Mouse (Mus musculus): ENCODE measurements around the gene Kat7. TPM values are rescaled to one million over a fixed set of nuclear protein-coding genes. Genes with fewer than 3 reads are reported as not detected.

Gene Kat7
- polyA plus RNA-seq, 1 experiment from 2014 or later, result 43.3 TPM

DNA sequence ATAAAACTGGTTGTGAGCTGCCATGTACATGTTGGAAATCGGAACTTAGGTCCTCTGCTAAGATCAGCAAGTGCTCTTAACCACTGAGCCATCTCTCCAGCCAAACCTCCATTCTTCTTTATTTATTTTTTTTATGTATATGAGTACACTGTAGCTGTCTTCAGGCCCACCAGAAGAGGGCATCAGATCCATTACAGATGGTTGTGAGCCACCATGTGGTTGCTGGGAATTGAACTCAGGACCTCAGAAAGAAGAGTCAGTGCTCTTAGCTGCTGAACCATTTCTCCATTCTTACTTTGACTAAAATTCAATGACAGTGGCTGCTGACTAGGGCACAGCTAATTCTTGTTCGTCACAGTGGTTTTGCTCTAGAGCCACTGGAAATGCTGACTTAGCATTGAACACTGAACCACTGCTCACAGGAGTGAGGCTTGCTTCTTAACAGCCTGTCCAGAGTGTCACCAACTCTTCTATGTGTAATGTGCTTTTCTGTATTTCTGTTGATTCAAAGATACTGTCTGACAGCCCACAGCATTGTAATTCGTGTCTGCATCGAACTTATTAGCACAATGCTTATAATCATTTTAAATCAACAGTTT is 30.9 kb downstream of the Kat7 start:
- H3K36me3 ChIP-seq, result peaks cover 93% of the 10 kb centered on the region
- no peak overlapping the region for H3K4me3 ChIP-seq
- no peak overlapping the region for H3K27ac ChIP-seq
- H3K4me2 ChIP-seq, result no peak overlapping the region
- H3K9me3 ChIP-seq (replicated peaks), result no peaks in the 10 kb centered on the region
- WGBS, result 94% methylated on average over 4 of the region's 4 CpGs
- H3K9ac ChIP-seq, result no peak overlapping the region
- ATAC-seq (replicated peaks; ENCODE audit: insufficient number of reproducible peaks, insufficient read depth, low FRiP score, low read depth), result no peak
- H3K4me1 ChIP-seq (replicated peaks), result 0 out of 2 replicates have a peak, but pooled peaks cover 2% of the 10 kb centered on the region
- no peaks in the 10 kb centered on the region for H3K27me3 ChIP-seq

DNA sequence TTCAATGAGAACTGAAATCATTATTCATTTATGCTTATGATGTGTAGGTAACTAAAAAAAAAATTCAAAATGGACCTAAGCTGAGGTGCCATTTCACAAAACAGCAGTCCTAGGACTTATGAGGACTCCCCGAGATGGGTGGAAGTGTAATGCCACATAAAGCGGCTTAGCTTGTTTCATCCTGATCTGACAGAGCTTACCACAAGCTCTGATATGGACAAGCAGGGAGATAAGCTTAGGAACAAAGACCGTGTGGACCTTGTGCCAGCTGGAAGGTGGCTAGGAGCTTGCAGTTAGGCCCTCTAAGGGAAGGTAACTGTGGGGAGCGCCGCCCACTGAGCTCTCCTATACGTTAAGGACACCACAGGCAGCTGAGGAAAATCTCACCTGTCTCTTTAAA is 34.0 kb downstream of the Kat7 start:
- Histone ChIP-seq H3K27ac (no peak overlapping the region), H3K9me3 (replicated peaks) (no peaks in the 10 kb centered on the region), H3K4me3 (no peak overlapping the region), H3K36me3 (peaks cover 97% of the 10 kb centered on the region), H3K4me1 (replicated peaks) (no peaks in the 10 kb centered on the region), H3K4me2 (no peak overlapping the region), H3K9ac (no peak overlapping the region), H3K27me3 (no peaks in the 10 kb centered on the region)
- ATAC-seq (replicated peaks; ENCODE audit: insufficient number of reproducible peaks, insufficient read depth, low FRiP score, low read depth), result no peak
- 85% methylated on average over 6 of the region's 6 CpGs for WGBS

DNA sequence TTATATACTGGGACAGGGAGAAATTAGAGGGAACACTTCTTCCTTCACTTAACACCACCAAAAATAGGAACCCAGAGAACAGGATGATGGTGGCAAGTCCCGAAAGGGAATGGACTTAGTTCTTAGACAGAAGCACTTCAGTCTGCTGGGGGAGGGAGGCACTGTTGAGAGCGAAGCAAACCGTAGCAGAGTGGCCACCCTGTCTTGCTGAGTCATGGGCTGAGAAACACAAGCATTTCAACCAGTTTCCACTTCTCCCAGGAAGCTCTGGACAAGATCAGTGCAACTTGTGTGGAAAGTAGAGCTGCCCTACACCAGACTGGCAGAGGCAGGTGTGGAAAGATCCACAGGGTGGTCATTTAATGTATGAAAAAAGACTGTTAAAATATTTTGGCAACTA is 35.4 kb downstream of the Kat7 start:
- Histone ChIP-seq H3K4me1 (replicated peaks) (no peaks in the 10 kb centered on the region), H3K27ac (no peak overlapping the region), H3K4me2 (no peak overlapping the region), H3K27me3 (no peaks in the 10 kb centered on the region), H3K36me3 (peaks cover 90% of the 10 kb centered on the region), H3K9me3 (replicated peaks) (no peaks in the 10 kb centered on the region), H3K4me3 (no peak overlapping the region), H3K9ac (no peak overlapping the region)
- no peak for ATAC-seq (replicated peaks; ENCODE audit: insufficient number of reproducible peaks, insufficient read depth, low FRiP score, low read depth)
- WGBS, result 59% methylated on average over 3 of the region's 3 CpGs

DNA sequence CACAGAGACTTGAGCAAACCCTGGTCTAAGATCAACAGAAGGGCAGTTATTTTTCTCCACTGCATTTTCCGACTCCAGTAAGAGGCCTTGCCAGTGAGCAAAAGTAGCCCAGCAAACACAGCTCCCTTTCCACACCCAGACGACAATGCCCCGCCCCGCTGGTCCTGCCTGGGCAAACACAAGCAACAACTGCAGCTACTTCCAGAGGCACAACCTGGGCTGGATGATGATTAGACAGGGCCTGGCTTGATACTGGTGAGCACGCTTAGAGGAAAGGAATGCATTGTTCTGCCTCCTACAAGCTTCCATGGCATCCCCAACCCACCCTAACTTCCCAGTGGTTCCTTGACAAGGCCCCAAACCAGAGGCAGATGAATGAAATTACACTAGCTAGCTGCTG is 36.4 kb downstream of the Kat7 start:
- Histone ChIP-seq H3K9me3 (replicated peaks) (no peaks in the 10 kb centered on the region), H3K9ac (no peak overlapping the region), H3K4me3 (no peak overlapping the region), H3K36me3 (peaks cover 81% of the 10 kb centered on the region), H3K27me3 (no peaks in the 10 kb centered on the region), H3K4me2 (no peak overlapping the region), H3K27ac (no peak overlapping the region), H3K4me1 (replicated peaks) (no peaks in the 10 kb centered on the region)
- ATAC-seq (replicated peaks; ENCODE audit: insufficient number of reproducible peaks, insufficient read depth, low FRiP score, low read depth), result no peak
- 86% methylated on average over 5 of the region's 5 CpGs for WGBS

DNA sequence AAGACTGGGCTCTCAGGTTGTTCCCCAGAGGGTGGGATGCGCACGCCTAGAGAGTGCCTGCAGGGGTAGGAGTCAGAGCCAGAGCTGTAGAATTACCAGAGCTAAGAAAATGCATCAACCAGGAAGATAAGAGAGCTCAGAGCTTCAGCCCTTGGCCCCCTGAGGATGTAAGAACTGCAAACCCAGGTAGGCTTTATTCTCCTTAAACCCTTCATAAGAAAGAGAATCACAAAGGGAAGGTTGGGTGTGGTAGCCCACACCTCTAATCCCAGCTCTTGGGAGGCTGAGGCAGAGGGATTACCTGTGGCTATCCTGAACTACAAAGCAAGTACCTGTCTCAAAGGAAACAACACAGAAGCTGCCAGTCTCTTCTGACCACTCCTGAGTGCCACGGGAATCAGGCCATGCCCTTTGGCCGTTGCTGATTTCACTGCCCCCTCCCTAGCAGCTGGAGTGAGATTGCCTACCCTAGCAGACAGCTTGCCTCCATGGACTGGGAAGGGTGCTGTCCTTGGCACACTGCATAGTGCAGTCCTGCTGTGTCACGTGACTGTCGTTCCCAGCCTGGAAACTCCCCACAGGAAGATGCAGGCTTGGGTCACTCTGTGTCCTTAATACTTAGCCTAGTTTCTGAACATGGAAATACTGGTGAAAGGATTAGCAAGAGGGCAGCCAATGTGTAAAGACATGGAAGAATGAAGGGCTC is 43.4 kb downstream of the Kat7 start:
- 0 out of 2 replicates have a peak, but pooled peaks cover 8% of the 10 kb centered on the region for H3K4me1 ChIP-seq (replicated peaks)
- H3K9ac ChIP-seq, result no peak overlapping the region
- no peak overlapping the region for H3K4me2 ChIP-seq
- no peak for ATAC-seq (replicated peaks; ENCODE audit: insufficient number of reproducible peaks, insufficient read depth, low FRiP score, low read depth)
- no peaks in the 10 kb centered on the region for H3K27me3 ChIP-seq
- H3K36me3 ChIP-seq, result peaks cover 14% of the 10 kb centered on the region; the same call in 1 of the 2 replicates
- H3K4me3 ChIP-seq, result no peak overlapping the region
- 40% methylated on average over 6 of the region's 6 CpGs for WGBS
- H3K27ac ChIP-seq, result no peak overlapping the region
- H3K9me3 ChIP-seq (replicated peaks), result no peaks in the 10 kb centered on the region

DNA sequence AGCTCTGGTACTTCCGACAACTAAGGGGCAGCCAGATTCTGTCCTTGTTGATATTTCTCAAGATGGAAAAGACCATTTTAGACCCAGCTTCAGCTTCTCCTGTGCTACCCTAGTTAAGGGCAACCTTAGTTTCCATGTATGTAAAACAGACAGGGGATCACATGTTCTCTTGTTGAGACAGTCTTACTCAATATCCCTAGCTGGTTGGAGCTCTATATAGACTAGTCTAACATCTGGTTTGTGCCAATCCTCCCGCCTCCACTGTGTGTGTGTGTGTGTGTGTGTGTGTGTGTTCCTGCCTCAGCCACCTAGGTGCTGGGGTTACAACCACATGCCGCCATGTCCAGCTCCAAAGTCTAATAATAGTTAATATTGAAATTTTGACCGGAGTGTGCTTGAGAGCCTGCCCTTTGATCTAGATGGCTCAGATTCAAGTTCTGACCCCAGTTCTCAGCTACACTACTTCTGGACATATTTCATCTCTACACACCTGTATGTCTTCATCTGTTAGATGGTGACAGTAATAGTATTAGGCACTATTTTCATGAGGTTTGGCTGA is 45.5 kb downstream of the Kat7 start:
- WGBS, result 80% methylated on average over 4 of the region's 4 CpGs
- peak overlapping the region; percentile 21; the same call in 1 of the 2 replicates for H3K27ac ChIP-seq
- no peaks in the 10 kb centered on the region for H3K36me3 ChIP-seq
- ATAC-seq (replicated peaks; ENCODE audit: insufficient number of reproducible peaks, insufficient read depth, low FRiP score, low read depth), result no peak
- H3K27me3 ChIP-seq, result no peaks in the 10 kb centered on the region
- no peaks in the 10 kb centered on the region for H3K9me3 ChIP-seq (replicated peaks)
- no peak overlapping the region for H3K9ac ChIP-seq
- no peak overlapping the region for H3K4me3 ChIP-seq
- no peak overlapping the region for H3K4me2 ChIP-seq
- H3K4me1 ChIP-seq (replicated peaks), result peaks cover 9% of the 10 kb centered on the region

DNA sequence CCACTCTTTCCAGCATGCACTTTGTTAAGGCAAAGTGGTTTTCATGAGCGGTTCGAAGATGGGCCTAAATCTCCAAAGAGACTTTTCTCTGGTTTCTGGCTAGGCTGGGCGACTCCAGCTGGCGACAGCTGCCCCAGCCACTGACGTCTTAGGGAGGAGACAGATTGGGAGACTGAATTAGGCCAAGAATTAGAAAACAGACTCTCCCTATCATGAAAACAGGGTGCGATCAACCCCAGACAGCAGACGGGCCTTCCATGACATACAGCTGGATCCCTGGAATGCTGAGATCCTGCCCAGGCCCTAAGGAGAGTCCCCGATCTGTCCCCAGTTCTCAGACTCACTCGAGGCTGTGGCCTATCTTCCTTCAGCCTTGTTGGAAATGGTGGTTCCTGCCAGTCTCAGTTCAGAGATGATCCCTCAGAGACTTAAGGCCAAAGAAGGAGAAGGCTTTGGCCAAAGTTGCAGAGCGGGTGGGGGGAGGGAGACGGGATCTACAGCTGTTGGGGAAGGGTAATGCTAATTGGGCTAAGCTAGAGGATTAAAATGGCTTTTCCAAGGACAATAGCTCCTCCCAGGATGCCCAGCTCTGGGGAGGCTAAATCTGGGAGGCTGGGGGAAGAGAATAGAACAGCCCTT is 46.1 kb downstream of the Kat7 start:
- WGBS, result 33% methylated on average over 11 of the region's 11 CpGs
- Histone ChIP-seq H3K27ac (peak overlapping the region; percentile 21; the same call in 1 of the 2 replicates), H3K4me1 (replicated peaks) (peaks cover 13% of the 10 kb centered on the region), H3K27me3 (no peaks in the 10 kb centered on the region), H3K36me3 (no peaks in the 10 kb centered on the region), H3K4me2 (no peak overlapping the region), H3K9ac (no peak overlapping the region), H3K9me3 (replicated peaks) (no peaks in the 10 kb centered on the region), H3K4me3 (no peak overlapping the region)
- ATAC-seq (replicated peaks; ENCODE audit: insufficient number of reproducible peaks, insufficient read depth, low FRiP score, low read depth), result no peak

DNA sequence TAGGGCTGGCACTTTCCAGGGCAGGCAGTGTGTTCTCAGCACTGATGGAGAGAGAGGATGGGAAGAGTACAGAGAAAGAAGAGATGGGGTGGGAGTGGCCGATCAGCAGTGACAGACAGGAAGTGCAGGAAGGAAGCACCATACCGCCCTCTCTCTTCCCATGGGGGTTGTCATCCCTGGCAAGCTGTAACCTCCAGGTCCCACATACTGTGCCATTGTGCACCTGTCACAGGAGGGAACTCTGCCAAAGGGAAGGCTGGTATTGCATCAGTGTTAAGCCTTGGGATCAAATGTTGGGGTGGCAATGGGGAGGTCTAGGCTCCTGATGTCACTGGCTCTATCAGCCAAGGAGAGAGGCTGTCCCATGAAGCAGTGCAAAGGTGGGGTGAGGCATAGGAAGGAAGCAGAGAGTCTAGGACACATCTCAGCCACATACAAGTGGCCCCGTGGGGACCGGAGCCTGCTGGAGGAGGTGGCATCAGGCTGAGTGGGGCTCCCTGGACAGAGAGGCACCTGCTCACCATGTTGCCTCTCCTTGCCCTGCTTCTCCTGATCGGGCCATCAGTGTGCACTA is 48.8 kb downstream of the Kat7 start, which contains the start of gene Tac4:
Tac4 (plus strand) TSS at position 352 of the 574 bp plus-strand sequence.
- Histone ChIP-seq H3K27ac (no peak within 1 kb of the TSS), H3K4me1 (replicated peaks) (peaks cover 17% of the 10 kb centered on the region), H3K9ac (no peak within 1 kb of the TSS), H3K36me3 (no peaks in the 10 kb centered on the region), H3K9me3 (replicated peaks) (no peaks in the 10 kb centered on the region), H3K4me2 (no peak within 1 kb of the TSS), H3K27me3 (peaks cover 9% of the 10 kb centered on the region; the same call in 1 of the 2 replicates), H3K4me3 (no peak within 1 kb of the TSS)
- ATAC-seq (replicated peaks; ENCODE audit: insufficient number of reproducible peaks, insufficient read depth, low FRiP score, low read depth), result no peak
- 63% methylated on average over 5 of the region's 5 CpGs for WGBS

DNA sequence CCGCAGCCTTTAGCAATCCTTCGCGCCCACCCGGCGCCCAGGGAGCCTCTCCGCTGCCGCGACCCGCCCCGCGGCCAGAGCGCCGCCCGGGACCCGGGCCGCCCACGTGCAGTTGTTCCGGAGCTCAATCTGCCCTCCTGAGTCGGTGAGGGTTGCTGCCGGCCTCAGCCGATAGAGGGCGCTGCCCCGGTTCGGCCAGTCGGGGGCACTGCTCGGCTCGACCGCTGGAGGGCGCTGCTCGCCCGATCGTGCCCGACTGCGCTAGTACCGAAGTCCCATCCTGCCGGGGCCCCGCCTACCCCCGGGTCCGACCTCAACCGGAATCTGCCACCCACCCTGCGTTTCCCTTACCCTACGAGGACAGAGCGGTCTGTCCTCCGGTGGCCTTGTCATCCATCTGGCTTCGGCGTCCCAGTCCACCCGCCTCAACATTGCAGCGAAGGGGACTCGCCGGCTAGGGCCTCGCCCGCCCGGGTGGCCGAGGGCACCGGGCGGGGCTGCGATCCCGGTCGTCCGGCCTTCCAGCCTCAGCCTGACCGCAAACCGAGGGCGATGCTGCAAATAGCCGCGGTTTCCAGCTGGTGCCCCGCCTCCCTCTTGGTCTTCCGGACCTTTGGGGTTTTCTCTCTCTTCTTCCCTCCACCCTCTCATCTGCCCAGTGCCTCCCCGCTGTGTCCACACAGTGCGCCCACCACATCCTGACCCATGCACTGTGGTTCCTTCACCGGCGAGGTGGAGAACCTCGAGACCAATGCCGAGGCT is 50.8 kb downstream of the Kat7 start:
- H3K9me3 ChIP-seq (replicated peaks), result no peaks in the 10 kb centered on the region
- H3K4me3 ChIP-seq, result peak overlapping the region; percentile 59

DNA sequence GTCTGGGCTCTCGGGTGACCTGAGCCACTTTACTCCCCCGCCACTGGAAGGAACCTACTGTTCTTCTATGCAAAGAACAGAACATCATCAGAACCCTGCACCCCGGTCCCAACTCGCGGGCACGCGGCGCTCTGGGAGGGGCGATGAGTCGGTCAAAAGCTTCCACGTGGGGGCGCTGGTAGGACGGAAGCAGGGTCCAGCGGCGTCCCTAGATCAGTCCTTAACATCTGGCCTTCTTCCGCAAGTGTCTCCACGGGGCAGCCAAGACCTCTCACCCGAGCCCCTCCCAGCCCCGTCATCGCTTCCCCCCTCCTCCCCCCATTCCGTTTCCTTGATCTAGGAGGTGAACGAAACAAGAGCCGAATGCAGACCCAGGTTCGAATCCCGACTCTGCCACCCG is 51.6 kb downstream of the Kat7 start:
- peak overlapping the region; percentile 59 for H3K4me3 ChIP-seq
- peaks cover 12% of the 10 kb centered on the region; the same call in 1 of the 2 replicates for H3K27me3 ChIP-seq
- peak overlapping the region; percentile 93 for H3K4me2 ChIP-seq
- no peaks in the 10 kb centered on the region for H3K36me3 ChIP-seq
- under 1% methylated on average over 26 of the region's 26 CpGs for WGBS
- ATAC-seq (replicated peaks; ENCODE audit: insufficient number of reproducible peaks, insufficient read depth, low FRiP score, low read depth), result peak; percentile 64
- peaks cover 14% of the 10 kb centered on the region for H3K4me1 ChIP-seq (replicated peaks)
- H3K27ac ChIP-seq, result peak overlapping the region; percentile 43; the same call in 1 of the 2 replicates
- no peaks in the 10 kb centered on the region for H3K9me3 ChIP-seq (replicated peaks)
- peak overlapping the region; percentile 58 for H3K9ac ChIP-seq

More for the DNA sequence above, 50.8 kb downstream of the Kat7 start:
- peaks cover 12% of the 10 kb centered on the region; the same call in 1 of the 2 replicates for H3K27me3 ChIP-seq
- H3K4me2 ChIP-seq, result peak overlapping the region; percentile 93
- under 1% methylated on average over 67 of the region's 73 CpGs for WGBS
- peaks cover 17% of the 10 kb centered on the region for H3K4me1 ChIP-seq (replicated peaks)
- H3K27ac ChIP-seq, result peak overlapping the region; percentile 77
- H3K9ac ChIP-seq, result peak overlapping the region; percentile 58
- H3K36me3 ChIP-seq, result no peaks in the 10 kb centered on the region
- peak; percentile 70 for ATAC-seq (replicated peaks; ENCODE audit: insufficient number of reproducible peaks, insufficient read depth, low FRiP score, low read depth)

Measured in heart, embryonic 15.5 days (tissue).